Mouse (Mus musculus) heart, adult 2 months (tissue): Measurements from ENCODE around the gene Chad. TPM values are rescaled to one million over a fixed set of nuclear protein-coding genes. Genes with fewer than 3 reads are reported as not detected.

ENCODE experiments used
- DNase-seq, 2 experiments: peaks; one replicate each; pipeline ENCODE4 v3.0.0; 2021
- H3K27ac ChIP-seq: fragments of 200-600 bp; 2 replicates; pipeline ENCODE4 v1.8.1; 2022
- H3K27me3 ChIP-seq: fragments of 200-500 bp; 2 replicates; pipeline ENCODE4 v1.6.1; 2012; ENCODE audit warnings: mild to moderate bottlenecking, low read length, inconsistent platforms, mixed read lengths; ENCODE audit not compliant: control insufficient read depth, insufficient read depth
- H3K36me3 ChIP-seq: fragments of 200-500 bp; 2 replicates; pipeline ENCODE4 v1.6.1; 2012; ENCODE audit warnings: low read length, inconsistent platforms; ENCODE audit not compliant: control insufficient read depth, insufficient read depth
- H3K4me1 ChIP-seq: fragments of 200-500 bp; 2 replicates; pipeline ENCODE4 v1.6.1; 2011; ENCODE audit warnings: low read length; ENCODE audit not compliant: control insufficient read depth, insufficient read depth
- H3K4me3 ChIP-seq: fragments of 200-600 bp; 2 replicates; pipeline ENCODE4 v1.8.1; 2022
- H3K79me2 ChIP-seq: fragments of 200-500 bp; replicated peaks from 2 replicates; pipeline ENCODE4 v1.6.1; 2012; ENCODE audit warnings: mild to moderate bottlenecking, inconsistent platforms, low read length, moderate library complexity, mixed read lengths; ENCODE audit not compliant: control insufficient read depth, insufficient read depth
- H3K9ac ChIP-seq: fragments of 200-500 bp; 2 replicates; pipeline ENCODE4 v1.6.1; 2012; ENCODE audit warnings: low read depth, mild to moderate bottlenecking, control low read depth, inconsistent platforms, low read length, mixed read lengths
- CTCF ChIP-seq: fragments of 200-600 bp; IDR thresholded peaks from 2 replicates; pipeline ENCODE4 v1.8.1; 2022; ENCODE audit warnings: antibody characterized with exemption, mild to moderate bottlenecking, moderate library complexity
- EP300 ChIP-seq: fragments of 200-500 bp; IDR thresholded peaks from 2 replicates; pipeline ENCODE4 v1.6.1; 2011; ENCODE audit warnings: low read depth, low read length, control low read depth; ENCODE audit not compliant: insufficient read depth
- POLR2A ChIP-seq: fragments of 200-500 bp; IDR thresholded peaks from 2 replicates; pipeline ENCODE4 v1.6.1; 2011; ENCODE audit warnings: mild to moderate bottlenecking, low read depth, low read length, control low read depth; ENCODE audit not compliant: insufficient read depth
- WGBS: fragments of 180-500 bp; shearing (Covaris S2); methylation state at CpG from one replicate; pipeline ENCODE4 v1.1.7; 2018; 5-methylcytosine and 5-hydroxymethylcytosine counted together
- intact Hi-C: fragments of 180-260 bp; cut with DNase I; formaldehyde crosslinking; loops from one replicate; pipeline ENCODE4 v1.15.1; 2025
- polyA plus RNA-seq: library from polyadenylated mRNA; depleted of rRNA; stranded (reverse); fragments of >200 nt; gene quantifications from 2 replicates; pipeline ENCODE4 v1.2.3, GENCODE M21; 2012
- total RNA-seq, 2 experiments: library from RNA; stranded (reverse); gene quantifications; 2 replicates each; pipeline ENCODE4 v1.2.3; 2021

The Chad gene
- total and polyA plus RNA-seq, 3 experiments, result 1.7 to 16.2 (median 2.1) TPM

DNA sequence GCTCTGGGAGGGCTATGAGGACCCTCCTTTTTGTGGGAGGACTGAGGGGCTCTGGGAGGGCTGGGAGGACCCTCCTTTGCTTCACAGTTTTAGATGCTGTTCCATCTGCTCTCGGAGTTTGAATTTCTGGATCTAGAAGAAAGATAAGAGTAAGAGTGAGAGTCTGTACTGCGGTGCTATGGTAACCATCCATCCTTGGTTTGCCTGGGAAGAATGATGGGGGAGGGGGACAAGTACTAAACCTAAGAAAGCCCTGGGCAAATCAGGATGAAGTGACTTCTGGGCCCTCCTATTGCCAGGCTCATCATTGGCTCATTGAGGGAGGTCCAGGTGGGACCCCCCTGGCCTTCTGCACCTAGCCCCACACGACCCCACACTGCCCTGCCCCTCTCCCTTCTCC is 6.6 kb upstream of the Chad start:
- no peaks in the 10 kb centered on the region for H3K79me2 ChIP-seq
- DNase-seq, result no peak
- no peak overlapping the region for H3K4me3 ChIP-seq
- intact Hi-C loops, result no loop called here
- TF ChIP-seq POLR2A, result no peak
- TF ChIP-seq EP300, result no peak
- no peak for TF ChIP-seq CTCF
- H3K27ac ChIP-seq, result no peak overlapping the region
- 72% methylated on average over 3 of the region's 3 CpGs for WGBS
- no peaks in the 10 kb centered on the region for H3K4me1 ChIP-seq
- H3K9ac ChIP-seq, result no peak overlapping the region
- H3K36me3 ChIP-seq, result no peaks in the 10 kb centered on the region
- no peaks in the 10 kb centered on the region for H3K27me3 ChIP-seq

DNA sequence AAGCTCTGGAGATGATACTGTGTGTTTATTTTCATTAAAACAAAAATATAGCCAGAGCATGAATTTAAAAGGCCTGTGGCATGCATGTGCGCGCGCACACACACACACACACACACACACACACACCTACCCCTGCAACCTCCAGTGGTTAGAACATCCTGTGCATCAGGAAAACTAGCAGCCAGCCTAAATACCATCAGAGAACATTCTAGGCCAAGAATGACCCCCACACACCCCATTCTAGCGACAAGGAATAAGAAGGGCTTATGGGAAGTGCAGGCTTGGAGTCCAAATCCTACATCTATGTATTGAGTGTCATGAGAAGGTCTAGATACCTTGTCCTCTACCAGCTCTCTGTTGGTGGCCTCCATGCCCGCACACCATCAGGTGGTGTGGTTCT is 1.5 kb upstream of the Chad start:
- H3K36me3 ChIP-seq, result no peaks in the 10 kb centered on the region
- no peaks in the 10 kb centered on the region for H3K79me2 ChIP-seq
- H3K27me3 ChIP-seq, result no peaks in the 10 kb centered on the region; the same call in 1 of the 2 replicates
- TF ChIP-seq EP300 (no peak), POLR2A (no peak), CTCF (no peak)
- intact Hi-C loops, result no loop called here
- no peak overlapping the region for H3K4me3 ChIP-seq
- no peak overlapping the region for H3K9ac ChIP-seq
- H3K4me1 ChIP-seq, result no peaks in the 10 kb centered on the region
- H3K27ac ChIP-seq, result no peak overlapping the region
- no peak for DNase-seq
- WGBS, result 94% methylated on average over 5 of the region's 5 CpGs

DNA sequence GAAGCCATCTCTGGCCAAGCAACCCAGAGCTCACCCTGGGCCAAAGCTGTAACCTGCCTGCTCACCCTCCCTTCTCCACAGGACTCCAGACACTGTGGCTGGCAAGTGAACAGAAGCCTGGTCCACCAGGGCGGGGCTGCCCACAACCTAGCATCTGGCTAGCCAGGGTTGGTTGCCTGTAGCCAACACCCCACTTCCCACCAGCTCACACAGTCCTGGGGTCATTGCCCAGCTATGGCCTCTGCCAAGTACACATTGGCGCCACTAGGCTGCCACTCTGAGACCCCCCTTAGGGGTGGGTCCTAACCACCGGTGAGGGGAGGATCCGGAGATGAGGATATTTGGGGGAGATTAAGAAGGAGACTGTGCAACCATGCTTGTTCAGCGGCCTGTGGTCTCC is 1.0 kb upstream of the Chad start:
- DNase-seq, result no peak

DNA sequence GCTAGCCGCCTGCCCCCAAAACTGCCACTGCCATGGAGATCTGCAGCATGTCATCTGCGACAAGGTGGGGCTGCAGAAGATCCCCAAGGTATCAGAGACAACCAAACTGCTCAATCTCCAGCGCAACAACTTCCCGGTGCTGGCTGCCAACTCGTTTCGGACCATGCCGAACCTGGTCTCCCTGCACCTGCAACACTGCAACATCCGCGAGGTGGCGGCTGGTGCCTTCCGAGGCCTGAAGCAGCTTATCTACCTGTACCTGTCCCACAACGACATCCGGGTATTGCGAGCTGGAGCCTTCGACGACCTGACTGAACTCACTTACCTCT is 268 bp downstream of the Chad start:
- no peaks in the 10 kb centered on the region; the same call in 1 of the 2 replicates for H3K27me3 ChIP-seq
- H3K79me2 ChIP-seq, result no peaks in the 10 kb centered on the region
- no peaks in the 10 kb centered on the region for H3K36me3 ChIP-seq
- DNase-seq, result no peak
- intact Hi-C loops, result no loop called here
- 49% methylated on average over 16 of the region's 16 CpGs for WGBS
- H3K4me1 ChIP-seq, result peaks cover under 1% of the 10 kb centered on the region; the same call in 1 of the 2 replicates
- H3K9ac ChIP-seq, result no peak overlapping the region; the same call in 1 of the 2 replicates
- no peak overlapping the region for H3K4me3 ChIP-seq
- no peak for TF ChIP-seq POLR2A
- no peak for TF ChIP-seq EP300
- no peak overlapping the region for H3K27ac ChIP-seq

More for the DNA sequence above, 1.0 kb upstream of the Chad start:
- H3K79me2 ChIP-seq, result no peaks in the 10 kb centered on the region
- no peak overlapping the region; the same call in 1 of the 2 replicates for H3K4me3 ChIP-seq
- WGBS, result 71% methylated on average over 5 of the region's 5 CpGs
- H3K36me3 ChIP-seq, result no peaks in the 10 kb centered on the region
- intact Hi-C loops, result no loop called here
- no peaks in the 10 kb centered on the region for H3K4me1 ChIP-seq
- no peak overlapping the region for H3K27ac ChIP-seq
- H3K27me3 ChIP-seq, result no peaks in the 10 kb centered on the region; the same call in 1 of the 2 replicates
- TF ChIP-seq EP300 (no peak), CTCF (no peak), POLR2A (no peak)
- H3K9ac ChIP-seq, result 0 out of 2 replicates have a peak overlapping the region, but pooled peaks have one; percentile 0

DNA sequence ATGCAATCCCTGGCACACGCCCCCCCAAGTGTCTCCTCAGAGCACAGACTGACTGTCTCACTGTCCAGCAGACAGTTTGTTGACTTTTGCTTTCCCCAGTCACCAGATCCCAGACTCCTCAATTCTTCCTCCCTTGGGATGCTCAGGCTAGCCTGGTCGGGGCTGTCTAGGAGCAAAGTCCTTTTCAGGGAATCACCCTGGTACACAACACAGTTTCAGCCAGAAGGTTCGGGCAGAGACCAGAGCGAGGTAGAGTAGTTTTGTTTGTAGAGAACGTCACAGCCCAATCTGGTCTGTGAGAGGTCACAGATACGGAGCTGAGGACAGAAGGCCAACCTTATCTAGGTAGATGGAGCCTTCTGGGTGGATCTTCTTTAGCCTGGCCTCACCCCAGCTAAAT is 1.7 kb downstream of the Chad start:
- intact Hi-C loops, result no loop called here
- no peak overlapping the region for H3K4me3 ChIP-seq
- WGBS, result 69% methylated on average over 6 of the region's 6 CpGs
- DNase-seq, result no peak
- no peak overlapping the region for H3K9ac ChIP-seq
- H3K36me3 ChIP-seq, result no peaks in the 10 kb centered on the region
- no peaks in the 10 kb centered on the region; the same call in 1 of the 2 replicates for H3K27me3 ChIP-seq
- no peak for TF ChIP-seq CTCF
- TF ChIP-seq EP300, result no peak
- TF ChIP-seq POLR2A, result no peak
- H3K27ac ChIP-seq, result no peak overlapping the region
- H3K79me2 ChIP-seq, result no peaks in the 10 kb centered on the region
- peaks cover 4% of the 10 kb centered on the region; the same call in 1 of the 2 replicates for H3K4me1 ChIP-seq

DNA sequence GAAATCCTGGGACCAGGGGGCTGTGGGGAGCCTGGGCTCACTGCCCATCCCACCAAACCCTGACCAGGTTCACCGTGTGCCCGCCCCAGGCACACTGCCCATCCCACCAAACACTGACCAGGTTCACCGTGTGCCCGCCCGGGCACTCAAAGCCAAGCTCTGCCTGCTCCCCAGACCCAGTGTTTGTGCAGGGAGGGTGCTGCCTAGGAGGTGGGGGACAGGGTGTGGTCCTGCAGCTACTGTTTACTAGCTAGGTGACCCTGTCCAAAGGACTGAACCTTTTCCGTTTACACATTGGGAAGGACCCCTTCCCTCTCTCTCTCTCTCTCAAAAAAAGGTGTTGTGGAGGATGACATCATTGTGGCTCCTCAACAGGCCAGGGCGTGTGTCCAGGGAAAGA is 2.5 kb downstream of the Chad start:
- TF ChIP-seq POLR2A, result no peak
- no peak for TF ChIP-seq CTCF
- no peak for TF ChIP-seq EP300
- Histone ChIP-seq H3K79me2 (no peaks in the 10 kb centered on the region), H3K4me3 (no peak overlapping the region), H3K4me1 (peaks cover 4% of the 10 kb centered on the region; the same call in 1 of the 2 replicates), H3K27me3 (no peaks in the 10 kb centered on the region; the same call in 1 of the 2 replicates), H3K27ac (no peak overlapping the region), H3K9ac (no peak overlapping the region), H3K36me3 (no peaks in the 10 kb centered on the region)
- intact Hi-C loops, result no loop called here
- no peak for DNase-seq
- 91% methylated on average over 7 of the region's 7 CpGs for WGBS
